Mouse (Mus musculus) heart, postnatal 0 days (tissue): Measurements from ENCODE around the gene Gpx3. TPM values are rescaled to one million over a fixed set of nuclear protein-coding genes. Genes with fewer than 3 reads are reported as not detected.
"Not testable (repeated sequence)": the region's sequence is repeated elsewhere in the genome, so short reads cannot be mapped to it uniquely, and the experiment has no call there.

Source experiments
- ATAC-seq: fragments of 200-750 bp; cut with Nextera tagmentation; 2 replicates; pipeline ENCODE4 v1.8.0; 2017; ENCODE audit warnings: low read depth, moderate number of reproducible peaks, moderate library complexity; ENCODE audit not compliant: insufficient read depth
- DNase-seq: peaks from one replicate; pipeline ENCODE4 v3.0.0-alpha.2; 2016; ENCODE audit warnings: low spot score
- H3K27ac ChIP-seq: fragments of 300-500 bp; sonication (generic); 2 replicates; pipeline ENCODE4 v1.5.1; 2014; ENCODE audit warnings: low read depth, mild to moderate bottlenecking
- H3K27me3 ChIP-seq: fragments of 300-500 bp; sonication (generic); 2 replicates; pipeline ENCODE4 v1.6.1; 2014; ENCODE audit warnings: low read length, mixed read lengths; ENCODE audit not compliant: control insufficient read depth, insufficient read depth
- H3K36me3 ChIP-seq: fragments of 300-500 bp; sonication (generic); replicated peaks from 2 replicates; pipeline ENCODE4 v1.6.1; 2014; ENCODE audit warnings: low read length, mixed read lengths; ENCODE audit not compliant: control insufficient read depth, insufficient read depth
- H3K4me1 ChIP-seq: fragments of 300-500 bp; sonication (generic); 2 replicates; pipeline ENCODE4 v1.6.1; 2014; ENCODE audit warnings: antibody characterized with exemption; ENCODE audit not compliant: control insufficient read depth, insufficient read depth
- H3K4me2 ChIP-seq: fragments of 300-500 bp; sonication (generic); 2 replicates; pipeline ENCODE4 v1.6.1; 2014; ENCODE audit warnings: low read depth, mild to moderate bottlenecking, low read length, moderate library complexity
- H3K4me3 ChIP-seq: fragments of 300-500 bp; sonication (generic); 2 replicates; pipeline ENCODE4 v1.5.1; 2014; ENCODE audit warnings: low read depth, low read length
- H3K9ac ChIP-seq: fragments of 300-500 bp; sonication (generic); replicated peaks from 2 replicates; pipeline ENCODE4 v1.6.1; 2014; ENCODE audit warnings: low read depth, low read length, mixed read lengths
- H3K9me3 ChIP-seq: fragments of 300-500 bp; sonication (generic); replicated peaks from 2 replicates; pipeline ENCODE4 v1.6.1; 2016; ENCODE audit warnings: low read length; ENCODE audit not compliant: control insufficient read depth
- CTCF ChIP-seq: IDR thresholded peaks from 2 replicates; pipeline ENCODE4 v1.5.1; 2016; ENCODE audit warnings: antibody characterized with exemption, control low read depth, low read depth
- EP300 ChIP-seq: IDR thresholded peaks from 2 replicates; pipeline ENCODE4 v1.6.1; 2016; ENCODE audit warnings: antibody characterized with exemption, low read depth
- WGBS: fragments of 180-500 bp; shearing (Covaris S2); extraction: QIAGEN DNeasy Blood & Tissue Kit; methylation state at CpG from one replicate; pipeline ENCODE4 v1.1.7; 2014; 5-methylcytosine and 5-hydroxymethylcytosine counted together
- polyA plus RNA-seq: library from polyadenylated mRNA; unstranded; fragments of >200 nt; fragmentation: Nextera tagmentation; extraction: Ambion mirVana; gene quantifications from 2 replicates; pipeline ENCODE4 v1.2.1, GENCODE M21; 2015
- total RNA-seq: library from RNA; depleted of rRNA; stranded (reverse); fragments of >200 nt; gene quantifications from 2 replicates; pipeline ENCODE4 v1.2.3, GENCODE M21; 2014; ENCODE audit warnings: low replicate concordance

The Gpx3 gene
- total and polyA plus RNA-seq, 2 experiments from 2014 or later = 114 to 788 TPM

GRCm38 (mm10) chr11:54894589-54894988, 7.7 kb upstream of the Gpx3 start:
- ATAC-seq = no peak

GRCm38 (mm10) chr11:54896646-54897045, 5.6 kb upstream of the Gpx3 start:
- not testable (repeated sequence) for H3K27me3 ChIP-seq, H3K9me3 ChIP-seq, DNase-seq, H3K4me1 ChIP-seq, H3K4me2 ChIP-seq, H3K27ac ChIP-seq, H3K4me3 ChIP-seq, ATAC-seq, H3K36me3 ChIP-seq, H3K9ac ChIP-seq
- 55% methylated on average over 3 of the region's 3 CpGs for WGBS

More at GRCm38 (mm10) chr11:54894589-54894988, 7.7 kb upstream of the Gpx3 start:
- Histone ChIP-seq H3K4me3 (no peak overlapping the region), H3K4me1 (peaks cover 3% of the 10 kb centered on the region; the same call in 1 of the 2 replicates), H3K36me3 (no peaks in the 10 kb centered on the region), H3K9me3 (no peaks in the 10 kb centered on the region), H3K27ac (no peak overlapping the region), H3K27me3 (no peaks in the 10 kb centered on the region), H3K9ac (no peak overlapping the region), H3K4me2 (no peak overlapping the region)
- 58% methylated on average over 9 of the region's 9 CpGs for WGBS
- TF ChIP-seq EP300 (no peak), CTCF (no peak)
- DNase-seq = no peak

GRCm38 (mm10) chr11:54897470-54897869, 4.8 kb upstream of the Gpx3 start:
- H3K9me3 ChIP-seq = no peaks in the 10 kb centered on the region
- DNase-seq (no peak), ATAC-seq (no peak)
- no peak overlapping the region for H3K9ac ChIP-seq
- no peaks in the 10 kb centered on the region for H3K27me3 ChIP-seq
- H3K4me2 ChIP-seq = no peak overlapping the region
- H3K4me3 ChIP-seq = no peak overlapping the region
- TF ChIP-seq EP300 = no peak
- no peak for TF ChIP-seq CTCF
- no peak overlapping the region for H3K27ac ChIP-seq
- peaks cover 3% of the 10 kb centered on the region; the same call in 1 of the 2 replicates for H3K4me1 ChIP-seq
- H3K36me3 ChIP-seq = no peaks in the 10 kb centered on the region
- 85% methylated on average over 5 of the region's 5 CpGs for WGBS

- Histone ChIP-seq H3K27ac (no peak overlapping the region), H3K4me1 (peaks cover 9% of the 10 kb centered on the region; the same call in 1 of the 2 replicates), H3K36me3 (no peaks in the 10 kb centered on the region), H3K4me3 (no peak overlapping the region), H3K27me3 (no peaks in the 10 kb centered on the region), H3K9me3 (no peaks in the 10 kb centered on the region), H3K4me2 (no peak overlapping the region), H3K9ac (no peak overlapping the region)
- no peak for TF ChIP-seq EP300
- no peak for TF ChIP-seq CTCF
- no peak for DNase-seq
- WGBS = 69% methylated on average over 4 of the region's 4 CpGs
- ATAC-seq = no peak
Measured at GRCm38 (mm10) chr11:54899657-54900056, 2.6 kb upstream of the Gpx3 start.

GRCm38 (mm10) chr11:54903339-54903738, 1.1 kb downstream of the Gpx3 start:
- Histone ChIP-seq H3K4me3 (peak overlapping the region; percentile 50), H3K27ac (peak overlapping the region; percentile 40; the same call in 1 of the 2 replicates), H3K27me3 (no peaks in the 10 kb centered on the region), H3K4me2 (peak overlapping the region; percentile 76), H3K9me3 (no peaks in the 10 kb centered on the region), H3K4me1 (peaks cover 15% of the 10 kb centered on the region), H3K36me3 (0 out of 2 replicates have a peak, but pooled peaks cover 6% of the 10 kb centered on the region), H3K9ac (0 out of 2 replicates have a peak overlapping the region, but pooled peaks have one; percentile 46)
- no peak for ATAC-seq
- WGBS = 48% methylated on average over 5 of the region's 5 CpGs
- TF ChIP-seq EP300 (no peak), CTCF (no peak)
- DNase-seq = no peak

GRCm38 (mm10) chr11:54903940-54904706, 1.9 kb downstream of the Gpx3 start:
- 33% methylated on average over 4 of the region's 4 CpGs for WGBS
- no peak for TF ChIP-seq EP300
- TF ChIP-seq CTCF = no peak
- H3K27me3 ChIP-seq = no peaks in the 10 kb centered on the region
- peak; percentile 81 for DNase-seq
- H3K4me2 ChIP-seq = peak overlapping the region; percentile 76
- ATAC-seq = peak; percentile 68
- peaks cover 15% of the 10 kb centered on the region for H3K4me1 ChIP-seq
- no peak overlapping the region for H3K9ac ChIP-seq
- H3K9me3 ChIP-seq = no peaks in the 10 kb centered on the region
- peaks cover 14% of the 10 kb centered on the region for H3K36me3 ChIP-seq
- H3K4me3 ChIP-seq = peak overlapping the region; percentile 50
- peak overlapping the region; percentile 40 for H3K27ac ChIP-seq
